Mouse (Mus musculus) ES-E14 (cell line): ENCODE measurements at regions not wholly inside any gene's neighbourhood (a gene's known extent, or its start where the extent isn't known, plus 50 kb on each side); places are given as distances from the start of the nearest gene placed in this dataset.

Experiments
- DNase-seq: peaks from one replicate; pipeline ENCODE4 v3.0.0-alpha.2; 2013; ENCODE audit warnings: low read depth, low spot score
- H3K27ac ChIP-seq: 2 replicates; pipeline ENCODE4 v1.5.1; 2012; ENCODE audit warnings: low read depth, mild to moderate bottlenecking, low read length, moderate library complexity, mixed read lengths; ENCODE audit not compliant: poor library complexity, insufficient read depth, severe bottlenecking
- H3K36me3 ChIP-seq: 2 replicates; pipeline ENCODE4 v1.6.1; 2012; ENCODE audit warnings: mild to moderate bottlenecking, low read length, moderate library complexity, mixed read lengths; ENCODE audit not compliant: control insufficient read depth, poor library complexity, insufficient read depth, severe bottlenecking
- H3K4me1 ChIP-seq, 2 experiments: fragments of 150-350 bp in 1 of 2; sonication (generic) in 1 of 2; 2 replicates each; pipeline ENCODE4 v1.6.1; 2012; ENCODE audit warnings: low read length in 2 of 2, mild to moderate bottlenecking in 1 of 2, mixed read lengths in 1 of 2; ENCODE audit not compliant: control insufficient read depth in 2 of 2, insufficient read depth in 2 of 2, poor library complexity in 1 of 2
- H3K4me3 ChIP-seq, 2 experiments: fragments of 150-350 bp in 1 of 2; sonication (generic) in 1 of 2; 2 replicates each; pipeline ENCODE4 v1.5.1; 2012; ENCODE audit warnings: low read length in 2 of 2, low read depth in 1 of 2, mild to moderate bottlenecking in 1 of 2, mixed read lengths in 1 of 2; ENCODE audit not compliant: insufficient read depth in 1 of 2, poor library complexity in 1 of 2, severe bottlenecking in 1 of 2
- H3K9ac ChIP-seq: 2 replicates; pipeline ENCODE4 v1.6.1; 2012; ENCODE audit warnings: low read depth, mild to moderate bottlenecking, low read length, mixed read lengths; ENCODE audit not compliant: poor library complexity, insufficient read depth, severe bottlenecking
- H3K9me3 ChIP-seq: fragments of 150-350 bp; sonication (generic); 2 replicates; pipeline ENCODE4 v1.6.1; 2012; ENCODE audit warnings: low read depth, mild to moderate bottlenecking, low read length; ENCODE audit not compliant: control insufficient read depth, insufficient read depth
- CHD2 ChIP-seq: IDR thresholded peaks from 2 replicates; pipeline ENCODE4 v1.6.1; 2014; ENCODE audit warnings: mild to moderate bottlenecking, low read depth, low read length, inconsistent platforms
- HCFC1 ChIP-seq: IDR thresholded peaks from 2 replicates; pipeline ENCODE4 v1.6.1; 2012; ENCODE audit warnings: low read length, inconsistent platforms, borderline replicate concordance; ENCODE audit not compliant: insufficient read depth
- MAFK ChIP-seq: IDR thresholded peaks from 2 replicates; pipeline ENCODE4 v1.6.1; 2014; ENCODE audit warnings: mild to moderate bottlenecking, low read depth, low read length, inconsistent platforms; ENCODE audit not compliant: insufficient read depth
- ZC3H11A ChIP-seq: IDR thresholded peaks from 2 replicates; pipeline ENCODE4 v1.6.1; 2012; ENCODE audit warnings: low read depth, mild to moderate bottlenecking, inconsistent platforms, low read length, borderline replicate concordance
- ZNF384 ChIP-seq: IDR thresholded peaks from 2 replicates; pipeline ENCODE4 v1.6.1; 2012; ENCODE audit warnings: low read depth, low read length, inconsistent platforms
- in situ Hi-C, 2 experiments: fragments of 600-800 bp; cut with MboI; formaldehyde crosslinking; loops; one replicate each; pipeline ENCODE4 v1.15.1; 2025; ENCODE audit warnings: low sequenced_read_pairs in 2 of 2, inconsistent platforms in 1 of 2; ENCODE audit not compliant: unreplicated experiment in 2 of 2

- no peak for TF ChIP-seq MAFK
- TF ChIP-seq ZC3H11A = no peak
- TF ChIP-seq HCFC1 = no peak
- TF ChIP-seq CHD2 = no peak
- no peak for TF ChIP-seq ZNF384
- no peak overlapping the region for H3K27ac ChIP-seq
Observed at GRCm38 (mm10) chr3:84382006-84382405, 75.3 kb upstream of the Trim2 start.

GRCm38 (mm10) chr3:84378987-84379556 lies 72.4 kb upstream of the Trim2 start:
- TF ChIP-seq CHD2 (no peak), MAFK (no peak), ZC3H11A (no peak), HCFC1 (no peak), ZNF384 (no peak)
- DNase-seq = no peak
- Histone ChIP-seq H3K36me3 (no peaks in the 10 kb centered on the region), H3K9ac (no peak overlapping the region), H3K27ac (no peak overlapping the region), H3K4me3 (no peak overlapping the region), H3K4me1 (peaks cover 0 to 4% of the 10 kb centered on the region in 2 experiments; a peak in 1 of 4 replicates), H3K9me3 (no peaks in the 10 kb centered on the region)
- in situ Hi-C loops = no loop called here

More at GRCm38 (mm10) chr3:84382006-84382405, 75.3 kb upstream of the Trim2 start:
- Histone ChIP-seq H3K4me1 (no peaks in the 10 kb centered on the region), H3K9ac (no peak overlapping the region), H3K9me3 (no peaks in the 10 kb centered on the region), H3K4me3 (no peak overlapping the region), H3K36me3 (no peaks in the 10 kb centered on the region)
- no peak for DNase-seq
- in situ Hi-C loops = no loop called here

- peaks cover 2 to 9% of the 10 kb centered on the region in 2 experiments; a peak in 3 of 4 replicates for H3K4me1 ChIP-seq
- H3K9ac ChIP-seq = no peak overlapping the region
- in situ Hi-C loops = no loop called here
- DNase-seq = no peak
- TF ChIP-seq CHD2 (no peak), ZNF384 (no peak), HCFC1 (no peak), ZC3H11A (no peak), MAFK (no peak)
- no peaks in the 10 kb centered on the region for H3K36me3 ChIP-seq
- H3K4me3 ChIP-seq = no peak overlapping the region
- H3K9me3 ChIP-seq = no peaks in the 10 kb centered on the region
- H3K27ac ChIP-seq = no peak overlapping the region
Observed at GRCm38 (mm10) chr3:84376510-84376909, 69.8 kb upstream of the Trim2 start.

- H3K4me1 ChIP-seq = peaks cover 2 to 9% of the 10 kb centered on the region in 2 experiments; a peak in 3 of 4 replicates
- H3K9me3 ChIP-seq = no peaks in the 10 kb centered on the region
- no peak overlapping the region for H3K27ac ChIP-seq
- DNase-seq = no peak
- TF ChIP-seq HCFC1 (no peak), ZC3H11A (no peak), ZNF384 (no peak)
- in situ Hi-C loops = no loop called here
- H3K9ac ChIP-seq = no peak overlapping the region
- no peak overlapping the region for H3K4me3 ChIP-seq
- no peaks in the 10 kb centered on the region for H3K36me3 ChIP-seq
Observed at GRCm38 (mm10) chr3:84375832-84376231, 69.2 kb upstream of the Trim2 start.

- Histone ChIP-seq H3K4me1 (peaks cover 2 to 9% of the 10 kb centered on the region in 2 experiments; a peak in 3 of 4 replicates), H3K36me3 (no peaks in the 10 kb centered on the region), H3K27ac (no peak overlapping the region), H3K9ac (no peak overlapping the region), H3K4me3 (no peak overlapping the region), H3K9me3 (no peaks in the 10 kb centered on the region)
- TF ChIP-seq HCFC1 = no peak
- no peak for TF ChIP-seq MAFK
- no peak for TF ChIP-seq CHD2
- TF ChIP-seq ZC3H11A = no peak
- in situ Hi-C loops = no loop called here
- DNase-seq = no peak
Observed at GRCm38 (mm10) chr3:84371842-84372241, 65.2 kb upstream of the Trim2 start.
